Mouse (Mus musculus) liver, postnatal 0 days (tissue): Measurements from ENCODE around the gene Zfyve28.

Experiments
- CTCF ChIP-seq: sonication (generic); IDR thresholded peaks from 2 replicates; pipeline ENCODE4 v1.5.1; 2016; ENCODE audit warnings: antibody characterized with exemption, low read depth
- EP300 ChIP-seq: IDR thresholded peaks from 2 replicates; pipeline ENCODE4 v1.6.1; 2016; ENCODE audit warnings: antibody characterized with exemption, low read depth, mild to moderate bottlenecking

DNA sequence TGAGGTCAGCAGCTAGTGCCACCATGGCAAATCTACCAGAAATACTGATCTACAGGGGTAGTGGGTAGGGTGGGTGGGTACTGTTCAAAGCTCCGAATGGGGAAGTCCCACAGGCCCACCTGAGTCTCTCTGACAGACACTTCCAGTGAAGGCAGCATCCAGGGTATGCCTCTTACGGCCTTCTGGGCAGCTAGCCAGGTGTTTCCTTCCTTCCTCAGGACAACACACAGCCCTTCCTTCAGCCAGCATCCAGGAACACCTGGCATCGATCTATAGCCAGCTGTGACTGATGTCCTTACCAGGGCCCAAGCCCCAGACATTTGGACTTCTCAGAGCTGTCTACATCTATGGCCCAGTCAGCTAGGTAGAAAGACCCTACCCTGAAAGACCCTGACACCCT, 105.8 kb downstream of the Zfyve28 start:
- TF ChIP-seq CTCF = no peak
- TF ChIP-seq EP300 = no peak
